Mouse (Mus musculus) hindbrain, embryonic 11.5 days (tissue): ENCODE results near the gene Krt15. TPM values are rescaled to one million over a fixed set of nuclear protein-coding genes. Genes with fewer than 3 reads are reported as not detected.

Source experiments
- ATAC-seq: fragments of 200-750 bp; cut with Nextera tagmentation; 2 replicates; pipeline ENCODE4 v1.8.0; 2017; ENCODE audit warnings: mild to moderate bottlenecking, moderate TSS enrichment, moderate library complexity; ENCODE audit not compliant: low FRiP score
- DNase-seq: peaks from one replicate; pipeline ENCODE4 v3.0.0-alpha.2; 2015; ENCODE audit warnings: low spot score
- H3K27ac ChIP-seq: fragments of 300-500 bp; sonication (generic); 2 replicates; pipeline ENCODE4 v1.5.1; 2014; ENCODE audit warnings: mild to moderate bottlenecking, low read depth, low read length
- H3K27me3 ChIP-seq: fragments of 300-500 bp; sonication (generic); 2 replicates; pipeline ENCODE4 v1.6.1; 2014; ENCODE audit warnings: mild to moderate bottlenecking, low read length, moderate library complexity, mixed read lengths; ENCODE audit not compliant: control insufficient read depth, insufficient read depth
- H3K36me3 ChIP-seq: fragments of 300-500 bp; sonication (generic); 2 replicates; pipeline ENCODE4 v1.6.1; 2014; ENCODE audit warnings: mild to moderate bottlenecking, low read length, moderate library complexity, mixed read lengths; ENCODE audit not compliant: control insufficient read depth, insufficient read depth
- H3K4me1 ChIP-seq: fragments of 300-500 bp; sonication (generic); replicated peaks from 2 replicates; pipeline ENCODE4 v1.6.1; 2014; ENCODE audit warnings: low read length, mixed read lengths; ENCODE audit not compliant: control insufficient read depth, insufficient read depth
- H3K4me2 ChIP-seq: fragments of 300-500 bp; sonication (generic); replicated peaks from 2 replicates; pipeline ENCODE4 v1.6.1; 2014; ENCODE audit warnings: mild to moderate bottlenecking, low read depth, low read length
- H3K4me3 ChIP-seq: fragments of 300-500 bp; sonication (generic); 2 replicates; pipeline ENCODE4 v1.5.1; 2014; ENCODE audit warnings: low read depth, low read length
- H3K9ac ChIP-seq: fragments of 300-500 bp; sonication (generic); 2 replicates; pipeline ENCODE4 v1.6.1; 2014; ENCODE audit warnings: low read depth, low read length
- H3K9me3 ChIP-seq: fragments of 300-500 bp; sonication (generic); 2 replicates; pipeline ENCODE4 v1.6.1; 2016; ENCODE audit warnings: low read length; ENCODE audit not compliant: control insufficient read depth
- WGBS: fragments of 180-500 bp; shearing (Covaris S2); extraction: QIAGEN DNeasy Blood & Tissue Kit; methylation state at CpG from one replicate; pipeline ENCODE4 v1.1.7; 2014; 5-methylcytosine and 5-hydroxymethylcytosine counted together
- polyA plus RNA-seq: library from polyadenylated mRNA; unstranded; fragments of >200 nt; fragmentation: Nextera tagmentation; extraction: Ambion mirVana; gene quantifications from 2 replicates; pipeline ENCODE4 v1.2.1, GENCODE M21; 2014

Gene Krt15
- polyA plus RNA-seq, 1 experiment from 2014 or later = 2.4 TPM

DNA sequence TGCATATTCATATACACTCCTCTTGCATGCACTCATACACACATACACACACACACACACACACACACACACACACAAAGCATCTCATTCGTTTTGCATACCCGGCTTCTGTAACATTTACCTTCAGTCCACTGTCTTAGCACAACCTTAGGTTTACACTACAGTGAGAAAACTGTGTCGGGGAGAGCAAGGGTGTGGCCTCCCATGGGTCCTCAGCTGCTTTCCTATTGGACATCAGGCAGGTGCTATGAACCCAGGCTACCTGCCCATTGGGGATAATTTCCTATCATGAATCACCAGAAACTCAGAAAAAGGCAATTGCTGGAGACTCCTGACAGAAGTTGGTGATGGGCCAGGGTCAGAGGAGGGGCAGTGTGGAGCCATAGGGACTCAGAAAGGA is 21.6 kb upstream of the Krt15 start:
- no peak overlapping the region for H3K4me3 ChIP-seq
- DNase-seq (no peak), ATAC-seq (no peak)
- H3K27me3 ChIP-seq = no peaks in the 10 kb centered on the region
- H3K9ac ChIP-seq = no peak overlapping the region
- H3K4me1 ChIP-seq = no peaks in the 10 kb centered on the region
- H3K36me3 ChIP-seq = no peaks in the 10 kb centered on the region
- no peak overlapping the region for H3K4me2 ChIP-seq
- no peak overlapping the region for H3K27ac ChIP-seq
- WGBS = 85% methylated on average over 3 of the region's 3 CpGs
- no peaks in the 10 kb centered on the region for H3K9me3 ChIP-seq

DNA sequence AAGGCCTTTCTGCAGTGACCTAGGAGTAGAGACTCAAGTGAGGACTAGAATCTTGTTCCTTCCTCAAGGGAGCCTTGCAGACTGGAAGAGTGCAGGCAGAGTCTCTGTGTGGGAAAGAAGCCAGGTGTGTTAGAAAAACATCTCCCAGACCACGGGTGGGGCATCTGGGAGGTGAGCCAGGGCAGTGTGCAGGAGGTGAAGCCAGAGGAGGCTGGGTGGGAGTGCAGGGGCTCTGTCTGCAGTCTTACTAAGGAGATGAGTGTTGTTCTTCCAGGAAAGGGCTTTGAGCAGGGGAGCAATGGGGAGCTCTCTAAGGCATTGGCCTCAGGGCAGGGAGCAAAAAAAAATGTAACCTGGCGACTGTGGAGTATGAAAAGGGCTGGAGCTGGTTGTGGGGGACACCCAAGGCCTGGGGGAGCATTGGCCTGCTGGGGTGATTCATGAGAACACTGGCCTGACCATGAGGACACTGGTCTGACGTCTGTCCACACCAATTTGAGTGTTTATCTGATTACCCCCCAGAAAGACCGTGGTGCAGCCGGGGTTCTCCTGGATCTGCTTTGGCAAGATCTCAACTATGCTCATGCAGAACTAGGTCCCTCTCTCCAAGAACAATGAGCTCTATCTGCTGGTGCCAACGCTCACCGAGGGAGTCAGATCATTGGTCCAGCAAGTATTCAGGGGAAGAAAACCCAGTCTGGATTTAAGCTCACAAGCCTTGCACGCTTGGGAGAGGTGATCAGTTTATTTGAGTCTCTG is 19.9 kb upstream of the Krt15 start:
- WGBS = 80% methylated on average over 8 of the region's 8 CpGs

DNA sequence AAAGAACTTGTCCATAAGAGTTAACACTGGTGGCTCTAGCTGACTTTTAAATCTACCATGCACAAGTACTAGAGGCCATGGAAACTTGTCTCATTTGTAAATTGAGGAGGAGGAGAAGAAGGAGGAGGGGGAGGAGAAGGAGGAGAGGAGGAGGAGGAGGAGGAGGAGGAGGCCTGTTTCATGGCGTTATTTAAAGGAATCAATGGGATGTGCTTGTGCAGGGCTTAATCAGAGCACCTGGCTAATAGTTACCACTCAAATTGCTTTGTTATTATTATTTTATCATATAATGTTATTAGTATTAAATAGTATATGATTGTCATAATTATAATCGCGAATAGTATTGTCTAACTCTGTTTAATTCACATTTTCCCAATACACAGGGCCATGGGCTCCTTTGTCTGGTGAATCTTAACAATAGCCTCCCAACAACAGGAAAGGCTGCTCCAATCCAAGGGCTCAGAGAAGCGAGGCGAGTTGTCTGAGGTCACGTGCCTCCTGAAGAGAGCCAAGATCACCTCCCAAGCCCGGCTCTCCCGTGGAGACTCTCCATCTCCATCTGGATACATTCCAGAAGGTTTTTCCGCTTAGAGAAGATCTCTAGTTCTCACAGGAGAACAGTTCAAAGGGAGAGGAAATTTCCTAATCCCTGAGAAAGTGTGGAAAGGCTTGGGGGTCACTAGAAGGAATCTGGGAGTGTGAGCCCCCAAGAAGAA is 13.0 kb upstream of the Krt15 start, which contains the start of gene Krt19:
Gene Krt19 (minus strand): TSS at position 51 of the 716 bp plus-strand sequence.
- ATAC-seq (no peak), DNase-seq (no peak)
- Histone ChIP-seq H3K4me3 (no peak within 1 kb of the TSS), H3K4me1 (0 out of 2 replicates have a peak, but pooled peaks cover 4% of the 10 kb centered on the region), H3K27me3 (peaks cover 23% of the 10 kb centered on the region), H3K27ac (no peak within 1 kb of the TSS), H3K4me2 (no peak within 1 kb of the TSS), H3K36me3 (no peaks in the 10 kb centered on the region), H3K9me3 (no peaks in the 10 kb centered on the region), H3K9ac (no peak within 1 kb of the TSS)
- 45% methylated on average over 9 of the region's 9 CpGs for WGBS

More for the DNA sequence above, 19.9 kb upstream of the Krt15 start:
- no peaks in the 10 kb centered on the region for H3K36me3 ChIP-seq
- H3K4me2 ChIP-seq = no peak overlapping the region
- H3K27me3 ChIP-seq = no peaks in the 10 kb centered on the region
- H3K4me1 ChIP-seq = no peaks in the 10 kb centered on the region
- no peak overlapping the region for H3K27ac ChIP-seq
- no peaks in the 10 kb centered on the region for H3K9me3 ChIP-seq
- DNase-seq (no peak), ATAC-seq (no peak)
- H3K4me3 ChIP-seq = no peak overlapping the region
- H3K9ac ChIP-seq = no peak overlapping the region

DNA sequence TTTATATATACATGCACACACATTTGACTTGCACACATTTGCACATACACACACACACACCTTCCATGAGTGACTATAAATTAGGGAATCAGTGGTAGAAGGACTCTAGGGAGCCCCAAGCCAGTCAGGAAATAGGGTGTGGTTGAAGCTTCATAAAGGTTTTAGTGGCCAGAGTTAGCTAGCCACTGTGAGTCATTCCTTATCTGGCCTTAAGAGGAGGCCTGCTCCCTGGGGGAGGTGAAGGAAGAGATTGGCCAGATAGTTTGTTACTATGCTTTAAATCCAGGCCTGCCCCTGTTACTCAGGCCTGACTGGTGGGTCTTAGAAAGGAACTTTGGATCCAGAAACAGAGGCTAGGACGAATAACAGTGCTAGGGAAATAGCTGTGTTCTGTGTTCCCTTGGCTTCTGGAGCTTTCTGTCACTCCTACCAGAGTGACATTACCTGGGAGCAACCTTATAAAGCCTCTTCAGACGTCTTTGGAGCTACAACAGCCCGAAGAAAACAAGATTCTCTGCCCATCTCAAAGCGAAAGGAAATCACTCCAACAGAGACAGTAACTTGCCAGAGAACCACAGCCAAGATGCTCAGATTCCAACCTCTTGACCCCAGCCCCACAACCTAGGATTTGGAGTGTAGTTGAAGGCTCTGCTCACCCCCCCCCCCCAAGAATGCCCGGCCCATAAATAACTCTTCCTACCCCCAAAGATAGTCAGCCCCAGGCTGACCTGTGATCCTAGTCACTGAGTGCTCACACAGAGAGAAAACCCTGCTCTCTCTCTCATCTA is 12.0 kb upstream of the Krt15 start:
- 71% methylated on average over 5 of the region's 5 CpGs for WGBS
- Histone ChIP-seq H3K9me3 (no peaks in the 10 kb centered on the region), H3K27ac (no peak overlapping the region), H3K4me2 (no peak overlapping the region), H3K27me3 (peaks cover 23% of the 10 kb centered on the region), H3K36me3 (no peaks in the 10 kb centered on the region), H3K4me3 (no peak overlapping the region), H3K4me1 (0 out of 2 replicates have a peak, but pooled peaks cover 4% of the 10 kb centered on the region), H3K9ac (no peak overlapping the region)
- ATAC-seq (no peak), DNase-seq (no peak)

DNA sequence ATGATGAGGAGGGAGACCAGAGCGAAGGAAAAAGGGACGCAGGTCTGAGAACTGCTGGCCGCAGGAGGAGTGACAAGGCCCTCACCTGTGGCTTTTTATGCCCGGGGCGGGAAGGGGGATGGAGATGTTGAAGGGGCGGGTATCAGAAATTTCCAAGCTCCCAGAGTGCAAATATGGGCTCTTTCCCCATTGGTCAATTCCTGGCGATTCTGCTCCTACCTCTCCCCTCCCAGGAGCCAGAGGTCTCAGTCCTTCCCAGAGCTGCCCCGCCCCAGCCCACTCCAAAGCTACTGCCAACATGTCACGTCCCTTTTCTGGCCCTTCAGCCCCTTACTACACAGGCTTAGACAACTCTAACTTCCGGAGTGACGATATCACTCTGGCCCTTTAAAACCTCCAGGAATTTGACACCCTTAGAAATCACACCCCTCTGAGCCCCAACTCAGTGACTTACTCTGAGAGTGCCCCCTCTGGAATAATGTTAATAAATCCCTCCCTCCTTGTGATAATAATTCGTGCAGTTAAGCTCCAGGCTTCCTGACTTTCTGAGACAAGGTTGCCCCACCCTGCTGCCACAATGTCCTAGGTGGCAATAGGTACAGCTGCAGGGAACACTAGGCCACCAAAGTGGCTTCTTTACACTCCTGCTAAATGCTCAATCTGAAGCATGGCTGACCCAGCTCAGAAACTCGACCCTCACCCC is 10.3 kb upstream of the Krt15 start:
- no peak for DNase-seq
- 5% methylated on average over 13 of the region's 13 CpGs for WGBS
- H3K27me3 ChIP-seq = peaks cover 23% of the 10 kb centered on the region
- H3K4me2 ChIP-seq = peak overlapping the region; percentile 42
- H3K4me3 ChIP-seq = peak overlapping the region; percentile 17
- ATAC-seq = no peak
- H3K36me3 ChIP-seq = no peaks in the 10 kb centered on the region
- 0 out of 2 replicates have a peak, but pooled peaks cover 4% of the 10 kb centered on the region for H3K4me1 ChIP-seq
- no peak overlapping the region for H3K27ac ChIP-seq
- 0 out of 2 replicates have a peak overlapping the region, but pooled peaks have one; percentile 23 for H3K9ac ChIP-seq
- no peaks in the 10 kb centered on the region for H3K9me3 ChIP-seq

DNA sequence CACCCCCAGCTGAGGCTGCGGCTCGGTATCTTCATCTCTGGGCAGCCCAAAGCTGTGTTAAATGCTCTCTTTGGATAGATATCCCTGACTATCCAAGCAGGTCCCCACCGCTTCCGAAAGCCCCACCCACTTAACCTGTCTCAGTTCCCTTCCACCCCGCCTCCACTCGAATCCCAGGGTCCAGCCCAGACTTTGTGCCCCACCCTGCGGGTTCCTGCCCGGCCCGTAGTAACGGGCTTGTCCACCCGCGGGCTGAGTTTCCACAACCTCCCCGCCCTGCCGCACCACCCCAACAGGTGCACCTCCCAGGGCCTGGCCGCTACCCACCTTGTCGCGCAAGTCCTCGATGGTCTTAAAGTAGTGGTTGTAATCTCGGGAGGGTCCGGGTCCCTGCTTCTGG is 9.4 kb upstream of the Krt15 start:
- H3K4me2 ChIP-seq = peak overlapping the region; percentile 42
- peaks cover 23% of the 10 kb centered on the region for H3K27me3 ChIP-seq
- no peaks in the 10 kb centered on the region for H3K36me3 ChIP-seq
- no peaks in the 10 kb centered on the region for H3K9me3 ChIP-seq
- H3K4me3 ChIP-seq = peak overlapping the region; percentile 17
- DNase-seq (no peak), ATAC-seq (no peak)
- 0 out of 2 replicates have a peak, but pooled peaks cover 4% of the 10 kb centered on the region for H3K4me1 ChIP-seq
- no peak overlapping the region for H3K9ac ChIP-seq
- 4% methylated on average over 20 of the region's 20 CpGs for WGBS
- no peak overlapping the region for H3K27ac ChIP-seq

DNA sequence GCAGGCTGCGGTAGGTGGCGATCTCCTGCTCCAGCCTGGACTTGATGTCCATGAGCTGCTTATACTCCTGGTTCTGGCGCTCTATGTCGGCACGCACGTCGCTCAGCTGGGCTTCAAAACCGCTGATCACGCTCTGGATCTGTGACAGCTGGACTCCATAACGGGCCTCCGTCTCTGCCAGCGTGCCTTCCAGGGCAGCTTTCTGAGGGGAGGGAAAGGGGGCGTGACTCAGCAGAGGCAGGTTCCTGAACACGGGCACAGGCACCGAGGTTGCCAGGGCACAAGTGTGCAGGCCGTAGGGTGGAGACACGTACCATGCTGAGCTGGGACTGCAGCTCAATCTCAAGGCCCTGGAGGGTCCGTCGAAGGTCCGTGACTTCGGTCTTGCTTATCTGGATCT is 5.2 kb upstream of the Krt15 start:
- Histone ChIP-seq H3K27ac (no peak overlapping the region), H3K27me3 (peaks cover 17% of the 10 kb centered on the region), H3K36me3 (no peaks in the 10 kb centered on the region), H3K4me2 (no peak overlapping the region), H3K9me3 (no peaks in the 10 kb centered on the region), H3K4me3 (no peak overlapping the region), H3K9ac (no peak overlapping the region), H3K4me1 (0 out of 2 replicates have a peak, but pooled peaks cover 4% of the 10 kb centered on the region)
- ATAC-seq (no peak), DNase-seq (no peak)
- WGBS = 81% methylated on average over 21 of the region's 21 CpGs

DNA sequence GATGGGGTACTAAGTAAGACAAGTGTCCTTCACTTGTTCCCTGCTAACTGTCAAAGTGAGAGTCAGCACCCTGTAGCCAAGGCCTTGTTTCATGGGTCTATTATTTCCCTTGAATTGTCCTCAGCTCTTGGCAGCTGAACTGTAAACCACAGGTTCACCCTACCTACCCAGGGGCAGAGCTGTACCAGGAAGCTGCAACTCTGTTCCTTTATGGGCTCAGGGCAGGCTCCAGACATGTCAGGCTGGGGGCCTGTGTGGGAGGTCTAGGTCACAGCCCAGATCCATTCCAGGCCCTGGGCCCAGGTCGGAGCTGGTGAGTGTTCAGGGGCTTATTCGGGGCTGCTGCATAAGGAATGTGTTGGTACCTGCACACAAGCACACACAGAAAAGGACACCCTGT is 3.7 kb upstream of the Krt15 start:
- 69% methylated on average over 2 of the region's 2 CpGs for WGBS
- Histone ChIP-seq H3K36me3 (no peaks in the 10 kb centered on the region), H3K4me2 (no peak overlapping the region), H3K27ac (no peak overlapping the region), H3K9me3 (no peaks in the 10 kb centered on the region), H3K27me3 (peaks cover 3% of the 10 kb centered on the region), H3K4me1 (no peaks in the 10 kb centered on the region), H3K4me3 (no peak overlapping the region), H3K9ac (no peak overlapping the region)
- no peak for ATAC-seq
- DNase-seq = no peak
